Mouse (Mus musculus) A20 (cell line): ENCODE measurements around the gene Fubp3.
"Not testable (repeated sequence)": the region's sequence is repeated elsewhere in the genome, so short reads cannot be mapped to it uniquely, and the experiment has no call there.

Experiments used
- DNase-seq: peaks from one replicate; pipeline ENCODE4 v3.0.0-alpha.2; 2011; ENCODE audit warnings: low read depth, low spot score

Fubp3 gene

GRCm38 (mm10) chr2:31572051-31572914, at the start of gene Fubp3:
TSS of gene Fubp3 (plus strand) at chr2:31572651.
- peak; percentile 94 for DNase-seq

GRCm38 (mm10) chr2:31524641-31525040, 47.8 kb upstream of the Fubp3 start:
- no peak for DNase-seq

- DNase-seq, result no peak
Measured at GRCm38 (mm10) chr2:31525778-31526177, 46.7 kb upstream of the Fubp3 start.

GRCm38 (mm10) chr2:31530201-31530600, 42.2 kb upstream of the Fubp3 start:
- DNase-seq, result no peak

GRCm38 (mm10) chr2:31537054-31537453, 35.4 kb upstream of the Fubp3 start:
- DNase-seq, result no peak

GRCm38 (mm10) chr2:31538745-31539144, 33.7 kb upstream of the Fubp3 start:
- no peak for DNase-seq

- no peak for DNase-seq
Measured at GRCm38 (mm10) chr2:31541581-31541980, 30.9 kb upstream of the Fubp3 start.

GRCm38 (mm10) chr2:31547726-31548125, 24.7 kb upstream of the Fubp3 start:
- no peak for DNase-seq

- peak; percentile 67 for DNase-seq
Measured at GRCm38 (mm10) chr2:31550503-31550902, 21.9 kb upstream of the Fubp3 start.

- not testable (repeated sequence) for DNase-seq
Measured at GRCm38 (mm10) chr2:31551351-31551750, 21.1 kb upstream of the Fubp3 start.

GRCm38 (mm10) chr2:31551971-31552370, 20.5 kb upstream of the Fubp3 start:
- no peak for DNase-seq

GRCm38 (mm10) chr2:31554619-31555018, 17.8 kb upstream of the Fubp3 start:
- DNase-seq, result peak; percentile 8

- no peak for DNase-seq
Measured at GRCm38 (mm10) chr2:31572915-31573635, 624 bp downstream of the Fubp3 start.

GRCm38 (mm10) chr2:31581617-31582016, 9.2 kb downstream of the Fubp3 start:
- DNase-seq, result no peak

GRCm38 (mm10) chr2:31591799-31592484, 19.5 kb downstream of the Fubp3 start:
- DNase-seq, result no peak

GRCm38 (mm10) chr2:31607555-31607954, 35.1 kb downstream of the Fubp3 start:
- DNase-seq, result no peak

- no peak for DNase-seq
Measured at GRCm38 (mm10) chr2:31609859-31610261, 37.4 kb downstream of the Fubp3 start.

- no peak for DNase-seq
Measured at GRCm38 (mm10) chr2:31610922-31611321, 38.5 kb downstream of the Fubp3 start.

GRCm38 (mm10) chr2:31611400-31611799, 38.9 kb downstream of the Fubp3 start:
- peak; percentile 10 for DNase-seq

GRCm38 (mm10) chr2:31612627-31613026, 40.2 kb downstream of the Fubp3 start:
- no peak for DNase-seq

GRCm38 (mm10) chr2:31613781-31614180, 41.3 kb downstream of the Fubp3 start:
- no peak for DNase-seq

GRCm38 (mm10) chr2:31618484-31619161, 46.2 kb downstream of the Fubp3 start:
- DNase-seq, result no peak
